Mouse (Mus musculus): ENCODE data around the gene Nudt16l1.

- TF ChIP-seq CTCF (IDR thresholded peaks at IDR 0.05; ENCODE audit: extremely low read depth, insufficient read depth, insufficient read length, insufficient replicate concordance) = no peak
- TF ChIP-seq POLR2A (IDR thresholded peaks at IDR 0.05; ENCODE audit: low read depth, low read length) = no peak
Observed at GRCm38 (mm10) chr16:4907386-4907785, 31.2 kb upstream of the Nudt16l1 start.

Measured in spleen, adult 2 months (tissue).